Mouse (Mus musculus) inflammation-experienced regulatory T-cells, adult 6 months (primary cell): ENCODE measurements at regions not wholly inside any gene's neighbourhood (a gene's known extent, or its start where the extent isn't known, plus 50 kb on each side); places are given as distances from the start of the nearest gene placed in this dataset.
"Not testable (repeated sequence)": the region's sequence is repeated elsewhere in the genome, so short reads cannot be mapped to it uniquely, and the experiment has no call there.

Experiments
- ATAC-seq: one replicate; pipeline ENCODE4 v1.8.0; 2017

DNA sequence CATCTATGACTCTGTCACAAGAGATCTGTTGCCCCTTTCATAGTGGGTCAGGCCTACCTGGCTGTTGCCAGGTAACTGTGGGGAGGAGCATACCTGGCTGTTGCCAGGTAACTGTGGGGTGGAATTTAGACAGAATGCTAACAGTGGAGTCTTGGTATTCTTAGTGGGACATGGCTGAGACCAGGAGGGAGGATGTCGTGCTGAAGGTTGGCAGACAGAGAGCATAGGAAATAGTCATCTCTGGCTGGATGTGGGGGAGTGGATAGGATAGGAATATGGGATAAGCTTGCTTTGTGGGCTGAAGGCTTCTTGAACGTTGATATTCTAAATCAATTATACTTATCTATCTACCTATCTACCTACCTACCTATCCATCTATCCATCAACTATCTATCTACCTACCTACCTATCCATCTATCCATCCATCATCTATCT, 79.2 kb upstream of the Cpsf6 start:
- no peak for ATAC-seq

DNA sequence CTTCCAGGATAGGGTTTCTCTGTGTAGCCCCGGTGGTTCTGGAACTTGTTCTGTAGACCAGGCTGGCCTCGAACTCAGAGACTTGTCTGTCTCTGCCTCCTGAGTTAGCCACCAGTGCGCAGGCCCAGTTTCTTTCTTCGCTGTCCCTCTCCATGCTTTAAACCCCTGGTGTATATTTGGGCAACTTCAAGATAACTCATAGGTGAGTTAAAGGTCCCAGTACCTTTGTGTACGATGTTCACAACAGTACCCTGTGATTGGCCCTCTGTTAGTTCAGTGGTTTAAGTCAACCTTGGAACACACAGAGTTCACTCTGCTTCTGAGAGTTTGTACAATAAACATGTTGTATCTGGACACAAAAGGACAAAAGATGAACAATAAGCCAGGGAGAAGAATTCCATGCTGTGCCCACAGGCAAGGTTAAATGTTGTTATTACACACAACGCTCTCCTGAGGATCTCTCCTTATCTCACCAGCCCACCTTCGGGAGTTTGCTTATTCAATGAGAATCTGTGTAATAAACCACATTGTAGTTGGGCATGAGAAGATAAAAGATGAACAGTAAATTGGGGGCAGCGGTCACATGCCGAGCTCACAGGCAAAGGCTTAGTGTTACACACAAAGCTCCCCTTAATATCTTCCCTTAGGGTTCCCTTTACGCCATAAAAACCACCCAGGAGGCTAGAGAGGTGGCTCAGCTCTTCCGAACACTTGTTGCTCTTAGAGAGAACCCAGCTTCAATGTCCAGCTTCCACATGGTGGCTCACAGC, 78.6 kb upstream of the Cpsf6 start:
- ATAC-seq = no peak

DNA sequence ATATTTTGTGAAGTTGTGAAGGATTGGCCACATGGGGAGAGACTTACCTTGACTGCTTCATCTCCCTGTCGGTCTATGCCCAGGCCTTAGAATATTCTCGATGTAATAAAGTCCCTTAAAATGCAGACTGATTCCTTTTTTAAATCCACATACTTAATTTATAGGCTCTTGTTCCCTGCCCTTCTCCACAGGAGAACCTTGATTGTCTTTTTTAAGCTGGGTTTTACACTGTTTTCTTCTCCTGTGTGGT, 77.8 kb upstream of the Cpsf6 start:
- ATAC-seq = no peak

DNA sequence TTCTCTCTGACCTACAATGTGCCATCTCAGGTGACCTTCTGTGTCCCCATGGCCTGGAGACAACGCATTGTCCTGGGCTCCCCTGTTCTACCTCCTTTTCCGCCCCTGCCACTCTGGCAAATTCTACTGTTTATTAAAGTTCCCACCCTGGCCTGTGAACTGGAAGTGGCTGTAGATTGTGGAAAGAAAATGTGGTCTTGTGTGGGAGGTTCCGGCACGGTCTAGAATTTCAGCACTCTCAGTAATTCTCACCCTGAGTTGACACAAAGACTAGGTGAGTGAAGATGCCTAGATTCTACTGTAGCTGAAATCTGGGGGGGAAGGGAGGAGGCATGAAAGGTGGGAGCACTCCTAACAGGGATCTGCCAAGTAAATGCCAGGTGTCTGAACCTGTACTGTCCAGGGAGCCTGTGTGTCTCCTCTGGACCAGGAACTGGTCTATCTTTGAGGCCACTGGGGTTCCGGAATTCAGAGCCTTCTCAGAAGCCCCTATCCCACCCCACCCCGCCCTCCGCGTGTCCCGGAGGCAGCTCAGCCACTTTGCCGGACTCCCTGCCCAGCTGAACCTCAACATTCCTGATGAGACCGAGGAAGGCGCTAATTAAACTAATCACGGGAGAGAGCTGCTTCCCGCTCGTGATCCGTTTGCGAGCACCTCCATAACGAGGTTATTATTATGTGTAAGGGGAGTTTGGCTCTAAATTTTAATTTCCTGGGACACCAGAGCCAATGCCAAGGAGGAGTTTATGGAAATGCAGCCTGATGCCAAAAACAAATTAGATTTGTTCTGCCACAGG, 77.3 kb upstream of the Cpsf6 start:
- no peak for ATAC-seq

DNA sequence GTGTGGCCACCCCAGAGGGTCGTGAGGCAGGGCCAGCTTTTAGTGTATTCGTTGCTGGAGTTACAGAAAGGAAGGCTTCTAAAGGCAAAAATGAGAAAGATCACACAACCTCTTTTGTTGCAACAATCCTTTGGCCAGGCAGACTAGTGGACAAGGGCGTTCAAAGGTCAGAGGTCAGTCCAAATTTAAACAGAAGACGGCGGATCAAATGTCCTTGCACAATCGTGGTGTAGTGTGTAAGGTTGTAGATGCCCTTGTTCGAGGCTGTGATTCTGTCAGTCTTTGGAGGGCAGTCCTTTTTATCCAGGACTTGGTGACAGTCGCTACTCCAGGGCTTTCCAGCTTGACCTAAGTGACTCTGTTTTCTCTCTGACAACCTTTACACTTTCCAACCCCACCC, 76.6 kb upstream of the Cpsf6 start:
- no peak for ATAC-seq

DNA sequence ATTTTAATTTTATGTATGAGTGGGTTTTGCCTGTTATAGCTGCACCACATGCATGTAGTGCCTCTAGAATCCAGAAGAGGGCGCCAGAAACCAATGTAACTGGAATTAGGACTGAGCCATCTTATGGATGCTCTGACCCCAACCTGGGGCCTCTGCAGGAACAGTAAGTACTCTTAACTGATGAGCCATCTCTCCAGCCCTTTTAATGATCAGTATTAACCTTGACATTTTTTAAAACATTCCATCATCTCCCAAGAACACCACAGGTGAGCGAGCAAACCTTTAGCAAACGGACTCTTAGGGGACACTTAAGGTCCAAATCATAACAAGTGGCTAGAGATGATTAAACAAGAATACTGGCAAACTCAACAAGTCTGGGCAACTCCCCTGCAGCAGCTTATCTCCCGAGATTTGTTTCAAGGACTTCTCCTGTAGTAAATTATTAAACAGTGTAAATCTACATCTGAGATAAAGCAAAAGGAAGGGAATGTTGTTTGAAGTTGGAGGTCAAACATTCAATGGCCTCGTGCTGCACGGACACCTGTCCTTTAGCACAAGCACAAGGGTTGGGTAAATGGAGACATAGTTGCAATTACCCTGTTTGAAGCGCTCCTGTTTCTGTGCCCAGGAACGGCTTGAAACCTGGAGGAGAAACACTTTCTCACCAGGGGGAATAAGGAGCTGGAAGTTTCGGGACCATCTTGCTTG, 75.9 kb upstream of the Cpsf6 start:
- ATAC-seq = peak; percentile 35

DNA sequence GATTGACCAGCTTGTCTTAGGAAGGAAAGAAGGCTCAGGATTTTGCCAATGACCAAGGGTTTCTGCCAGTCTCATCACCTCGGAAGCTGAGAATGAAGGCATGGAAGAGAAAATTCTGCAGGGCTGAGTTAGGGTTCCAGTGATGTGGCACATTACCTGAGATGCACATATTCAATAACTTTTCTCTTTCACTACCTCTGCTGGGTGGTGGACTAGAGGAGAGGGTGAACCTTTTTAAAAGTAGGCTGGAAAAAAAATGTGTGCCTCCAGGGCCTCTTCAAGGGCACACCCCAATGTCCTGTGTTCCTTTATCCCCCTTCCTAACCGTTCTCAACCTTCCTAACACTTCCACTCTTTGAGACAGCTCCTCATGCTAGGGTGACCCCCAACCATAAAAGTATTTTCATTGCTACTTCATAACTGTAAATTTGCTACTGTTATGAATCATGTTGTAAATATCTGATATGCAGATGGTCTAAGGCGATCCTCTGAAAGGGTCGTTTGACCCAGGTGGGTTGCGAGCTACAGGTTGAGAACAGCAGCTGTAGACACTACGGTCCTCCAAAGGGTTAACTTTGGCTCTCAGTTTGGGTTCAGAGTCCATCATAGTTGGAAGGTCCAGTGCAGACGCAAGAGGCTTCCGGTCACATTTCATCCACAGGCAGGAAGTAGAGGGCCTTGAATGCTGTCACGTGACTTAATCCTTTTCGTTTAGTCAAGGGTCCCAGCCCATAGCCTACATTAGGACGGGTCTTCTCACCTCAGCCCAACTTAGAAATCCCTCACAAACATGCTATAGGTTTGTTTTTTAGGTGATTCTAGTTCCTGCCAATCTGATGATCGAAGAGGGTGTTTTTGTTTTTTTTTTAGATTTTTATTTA, 75.1 kb upstream of the Cpsf6 start:
- no peak for ATAC-seq

DNA sequence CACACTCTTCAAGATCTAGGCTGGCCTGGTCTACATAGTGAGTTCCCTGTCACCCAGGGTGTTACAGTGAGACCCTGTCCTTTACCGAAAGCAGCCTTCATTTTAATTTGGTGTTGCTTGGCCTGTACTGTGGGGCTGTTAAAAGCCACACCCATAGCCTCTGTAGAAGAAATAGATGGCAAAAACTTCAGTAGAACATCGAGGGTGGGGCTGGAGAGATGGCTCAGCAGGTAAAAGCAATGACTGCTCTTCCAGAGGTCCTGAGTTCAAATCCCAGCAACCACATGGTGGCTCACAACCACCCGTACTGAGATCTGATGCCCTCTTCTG, 74.3 kb upstream of the Cpsf6 start:
- ATAC-seq = no peak

DNA sequence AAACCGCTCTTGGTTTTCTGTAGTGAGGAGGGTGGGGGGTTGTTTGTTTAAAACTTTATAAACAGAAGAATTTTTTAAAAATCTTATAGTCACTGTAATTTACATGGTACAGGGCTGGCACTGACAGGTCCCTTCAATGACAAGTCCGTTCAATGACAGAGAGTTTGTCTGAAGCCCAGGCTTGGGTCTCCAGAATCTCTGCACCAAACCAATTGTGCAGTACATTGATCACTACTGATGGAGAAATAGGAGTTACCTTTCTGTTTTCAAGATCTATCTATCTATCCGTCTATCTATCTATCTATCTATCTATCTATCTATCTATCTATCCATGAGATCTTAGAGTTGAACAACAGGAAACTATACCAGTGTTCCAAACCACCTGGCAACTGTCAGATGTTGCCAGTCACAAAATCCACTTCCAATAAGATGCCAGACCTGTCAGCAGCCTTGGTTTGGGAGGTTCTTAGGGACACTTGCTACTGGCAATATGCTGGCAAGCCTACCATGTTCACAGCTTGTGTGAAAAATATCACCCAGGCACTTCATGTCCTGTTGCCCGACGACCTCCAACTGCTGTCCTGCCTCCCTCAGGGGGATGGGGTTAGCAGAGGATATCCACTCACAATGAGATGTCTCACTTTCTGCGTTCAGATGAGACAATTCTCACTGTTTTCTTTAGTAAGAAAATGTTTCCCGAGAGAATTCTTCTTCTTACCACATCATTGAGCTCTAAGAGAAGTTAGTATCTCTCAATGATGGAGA, 73.8 kb upstream of the Cpsf6 start:
- no peak for ATAC-seq

DNA sequence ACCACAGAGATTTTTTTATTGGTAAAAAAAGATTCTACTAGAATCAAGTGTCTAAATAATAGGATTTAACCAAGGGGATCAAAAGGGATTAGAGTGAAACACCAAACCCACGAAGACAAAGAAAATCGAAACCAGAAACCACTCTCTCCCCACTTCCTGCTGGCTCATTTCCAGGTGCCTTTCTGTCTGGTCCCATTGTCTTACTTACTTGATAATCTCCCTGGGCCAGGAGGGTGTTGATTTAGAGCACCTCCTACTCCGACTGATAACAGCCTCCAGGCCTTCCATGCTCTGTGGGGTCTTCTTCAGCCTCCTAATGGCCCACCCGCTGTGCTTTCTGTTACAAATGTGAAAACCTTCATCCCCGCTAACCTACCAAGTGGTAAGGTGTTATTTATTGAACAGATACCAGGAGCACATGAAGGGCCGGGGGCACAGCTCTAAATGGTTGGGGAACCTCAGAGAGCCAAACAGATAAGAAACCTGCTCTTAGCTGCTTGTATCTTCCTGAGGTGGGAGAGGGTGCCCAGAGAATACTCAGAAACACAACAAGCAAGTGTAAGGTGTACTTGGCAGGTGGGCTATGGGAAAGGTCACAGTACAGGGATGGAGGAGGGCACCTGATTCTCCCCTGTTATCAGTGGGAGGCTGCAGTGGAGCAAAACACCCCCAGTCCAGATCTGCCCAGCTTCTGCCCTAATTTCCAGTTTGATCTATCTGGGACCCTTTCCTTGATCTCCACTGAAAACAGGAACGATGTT, 72.6 kb upstream of the Cpsf6 start:
- peak; percentile 92 for ATAC-seq

DNA sequence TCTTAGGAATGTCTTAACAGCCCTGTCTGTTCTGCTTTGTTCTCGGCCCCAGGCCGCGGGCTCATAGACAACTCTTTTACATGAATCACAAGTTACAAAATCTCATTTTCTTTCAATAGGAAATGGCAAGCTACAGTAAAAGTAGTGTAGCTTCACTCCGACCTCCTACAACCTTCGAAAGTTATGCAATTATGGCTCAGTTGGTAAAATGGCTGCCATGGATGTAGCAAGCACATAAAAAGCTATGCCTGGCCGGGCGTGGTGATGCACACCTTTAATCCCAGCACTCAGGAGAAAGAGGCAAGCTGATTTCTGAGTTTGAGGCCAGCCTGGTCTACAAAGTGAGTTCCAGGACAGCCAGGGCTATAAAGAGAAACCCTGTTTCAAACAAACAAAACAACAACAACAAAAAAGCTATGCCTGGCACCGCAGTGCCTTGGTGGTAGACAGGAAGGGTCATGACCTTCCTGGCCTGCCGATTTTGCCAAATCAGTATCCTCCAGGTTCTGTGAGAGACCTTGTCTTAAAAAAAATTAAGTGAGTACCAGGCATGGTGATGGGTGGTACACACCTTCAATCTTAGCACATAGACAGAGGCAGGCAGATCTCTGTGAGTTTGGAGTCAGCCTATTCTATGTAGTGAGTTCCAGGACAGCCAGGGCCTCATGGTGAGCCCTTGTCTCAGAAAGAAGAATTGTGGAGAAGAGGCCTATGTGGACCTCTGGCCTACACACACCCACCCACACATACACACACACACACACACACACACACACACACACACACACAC, 71.8 kb upstream of the Cpsf6 start:
- ATAC-seq = no peak

DNA sequence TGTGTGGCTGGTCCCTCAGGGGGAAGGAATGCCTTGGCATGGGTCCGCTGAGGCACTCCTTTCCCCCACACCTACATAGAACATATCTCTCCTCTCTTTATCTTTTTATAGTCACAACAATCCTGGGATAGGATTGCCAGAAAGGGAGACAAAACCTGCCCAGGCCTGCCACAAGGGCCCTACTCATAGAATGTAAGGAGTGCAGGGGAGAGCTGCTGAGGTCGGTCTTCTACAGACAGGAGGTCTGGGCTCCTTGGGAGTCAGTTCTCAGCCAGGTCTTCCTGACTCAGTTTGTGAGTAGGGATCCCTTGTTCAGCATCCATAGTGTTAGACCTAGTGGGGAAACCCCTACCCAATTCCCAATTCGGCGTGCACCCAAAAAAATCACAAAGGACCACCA, 70.8 kb upstream of the Cpsf6 start:
- ATAC-seq = no peak

DNA sequence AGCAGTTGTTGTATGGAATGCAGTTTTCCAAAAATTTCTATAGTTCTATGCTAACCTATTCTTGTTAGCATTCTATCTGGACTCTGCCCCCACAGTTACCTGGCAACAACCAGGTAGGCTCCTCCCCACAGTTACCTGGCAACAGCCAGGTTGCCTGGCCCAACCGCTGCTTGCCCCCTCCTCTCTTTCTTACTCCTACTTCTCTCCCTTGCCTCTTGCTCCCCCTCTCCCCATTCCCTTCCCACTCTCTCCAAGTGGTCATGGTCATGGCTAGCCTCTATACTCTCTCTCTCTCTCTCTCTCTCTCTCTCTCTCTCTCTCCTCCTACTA, 70.4 kb upstream of the Cpsf6 start:
- no peak for ATAC-seq

DNA sequence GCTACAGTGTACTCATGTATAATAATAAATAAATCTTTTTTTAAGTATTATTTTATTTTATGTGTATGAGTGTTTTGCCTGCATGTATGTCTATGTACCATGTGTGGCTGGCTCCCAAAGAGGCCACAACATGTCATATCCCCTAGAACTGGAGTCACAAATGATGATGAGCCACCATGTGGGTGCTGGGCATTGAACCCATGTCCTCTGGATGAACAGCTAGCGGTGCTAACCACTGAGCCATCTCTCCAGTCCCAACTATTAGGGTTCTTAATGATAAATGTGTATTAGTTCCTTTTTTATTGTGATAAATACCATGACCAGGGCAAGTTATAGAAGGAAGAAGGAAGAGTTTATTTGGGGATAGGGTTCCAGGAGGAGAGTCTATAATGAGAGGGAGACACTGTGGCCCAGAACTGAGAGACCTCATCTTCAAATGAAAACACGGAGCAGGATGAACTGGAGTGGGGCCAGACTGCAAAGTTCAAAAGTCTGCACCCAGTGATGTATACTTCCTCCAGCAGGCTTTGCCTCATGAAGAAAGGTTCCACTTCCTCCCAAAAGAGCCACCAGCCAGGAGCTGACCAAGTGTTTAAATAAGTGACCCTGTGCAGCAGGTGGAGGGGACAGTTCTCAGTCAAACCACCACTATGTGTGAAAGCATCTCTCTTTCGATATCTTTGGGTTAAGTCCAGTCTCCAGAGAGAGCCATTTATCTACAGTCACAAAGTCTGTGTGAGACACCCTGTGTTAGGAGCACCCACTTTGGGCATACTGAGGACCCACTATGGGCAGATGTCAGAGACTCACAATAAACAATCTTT, 69.8 kb upstream of the Cpsf6 start:
- no peak for ATAC-seq

DNA sequence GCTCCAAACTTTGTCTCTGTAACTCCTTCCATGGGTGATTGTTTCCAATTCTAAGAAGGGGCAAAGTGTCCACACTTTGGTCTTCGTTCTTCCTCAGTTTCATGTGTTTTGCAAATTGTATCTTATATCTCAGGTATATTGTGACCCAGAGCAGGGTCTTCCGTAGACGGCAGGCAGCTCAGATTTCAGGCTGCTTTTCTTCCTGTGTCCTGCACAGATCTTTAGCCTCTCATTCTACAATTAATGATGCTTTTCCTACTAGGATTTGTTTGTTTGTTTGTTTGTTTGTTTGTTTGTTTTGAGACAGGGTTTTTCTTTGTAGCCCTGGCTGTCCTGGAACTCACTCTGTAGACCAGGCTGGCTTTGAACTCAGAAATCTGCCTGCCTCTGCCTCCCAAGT, 69.0 kb upstream of the Cpsf6 start:
- ATAC-seq = not testable (repeated sequence)

DNA sequence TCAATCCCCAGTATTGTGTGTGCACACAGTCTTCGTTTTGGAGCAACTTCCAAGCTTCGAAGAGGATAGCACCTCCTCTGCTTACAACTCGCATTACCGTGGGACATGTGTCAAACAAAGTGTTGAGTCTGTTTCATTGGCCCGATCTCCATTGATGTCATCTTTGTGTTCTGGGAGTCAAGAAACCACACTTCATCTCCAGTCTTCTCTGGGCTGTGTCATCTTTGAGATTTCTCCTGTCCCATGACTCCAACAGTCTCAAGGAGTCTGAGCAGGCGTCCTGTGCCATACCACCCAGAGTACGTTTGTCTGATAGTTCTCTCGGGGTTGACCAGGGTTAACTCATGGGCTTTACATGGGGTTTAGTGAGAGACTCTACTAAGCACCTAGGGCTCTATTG, 67.8 kb upstream of the Cpsf6 start:
- ATAC-seq = no peak

DNA sequence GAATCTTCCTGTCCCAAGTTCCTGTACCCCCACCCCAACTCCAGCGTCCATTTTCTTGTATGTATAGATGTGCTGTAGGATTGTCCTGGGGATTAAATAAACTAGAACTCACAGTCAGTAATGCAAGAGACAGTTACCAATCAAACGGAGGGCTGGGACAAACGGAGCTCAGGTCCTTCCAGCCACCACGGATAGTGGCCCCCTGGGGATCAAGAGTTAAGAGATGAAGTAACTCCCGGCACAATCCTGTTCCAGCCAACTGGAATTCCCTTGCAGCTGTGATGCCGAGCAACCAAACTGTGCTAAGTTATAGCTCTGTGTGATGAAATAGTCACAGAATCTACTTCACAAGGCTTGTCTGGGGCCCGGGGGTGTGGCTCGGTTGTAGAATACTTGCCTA, 67.4 kb upstream of the Cpsf6 start:
- ATAC-seq = no peak

DNA sequence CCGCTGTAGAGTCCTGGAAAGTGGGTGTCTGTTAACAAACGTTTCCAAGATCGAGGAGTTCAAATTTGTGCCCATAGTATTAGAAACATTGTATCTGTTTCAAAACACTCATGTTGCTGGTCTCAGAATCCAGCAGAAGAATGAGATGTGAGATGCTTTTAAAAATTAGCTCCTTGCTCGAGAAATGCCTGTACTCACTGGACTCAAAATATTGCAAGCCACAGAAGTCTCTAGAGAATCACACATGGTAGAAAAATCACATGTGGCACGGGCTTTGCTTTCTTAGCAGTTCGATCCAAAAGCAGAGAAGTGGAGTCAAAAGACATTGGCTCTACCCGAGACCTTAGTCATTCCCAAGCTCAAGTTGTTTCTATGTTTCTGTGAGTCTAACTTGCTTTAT, 67.0 kb upstream of the Cpsf6 start:
- ATAC-seq = no peak

DNA sequence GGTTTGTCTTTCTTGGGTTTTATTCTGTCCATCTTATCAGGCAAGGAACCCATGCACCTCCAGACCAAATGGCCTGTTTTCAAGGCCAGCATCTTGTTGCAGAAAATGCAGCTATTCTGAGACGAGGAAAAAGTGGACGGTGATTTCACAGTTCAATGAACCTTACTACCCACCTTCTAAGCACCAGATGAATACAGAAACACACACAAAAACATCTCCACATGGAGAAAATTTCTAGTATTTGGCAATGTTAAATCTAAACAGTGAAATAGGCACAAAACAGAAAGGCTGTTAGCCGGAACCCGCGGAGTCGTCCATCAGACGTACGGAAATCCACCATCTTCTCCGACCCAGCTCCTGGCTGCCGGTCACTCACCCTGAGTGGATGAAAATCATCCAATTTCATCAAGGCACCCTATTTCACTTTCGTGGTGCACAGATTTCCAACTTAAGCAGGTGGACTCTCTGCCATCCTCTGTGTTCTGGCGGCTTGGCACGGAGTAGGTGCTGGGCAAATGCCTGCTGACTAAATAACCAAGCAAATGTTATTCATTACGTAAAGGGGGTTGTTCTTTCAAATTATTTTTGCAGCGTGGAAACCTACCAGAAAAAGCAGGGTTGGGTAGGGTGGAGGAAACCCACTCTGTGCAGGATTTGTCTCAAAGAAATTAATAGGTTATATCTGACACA, 66.1 kb upstream of the Cpsf6 start:
- no peak for ATAC-seq
